In the genomic region with DNA sequence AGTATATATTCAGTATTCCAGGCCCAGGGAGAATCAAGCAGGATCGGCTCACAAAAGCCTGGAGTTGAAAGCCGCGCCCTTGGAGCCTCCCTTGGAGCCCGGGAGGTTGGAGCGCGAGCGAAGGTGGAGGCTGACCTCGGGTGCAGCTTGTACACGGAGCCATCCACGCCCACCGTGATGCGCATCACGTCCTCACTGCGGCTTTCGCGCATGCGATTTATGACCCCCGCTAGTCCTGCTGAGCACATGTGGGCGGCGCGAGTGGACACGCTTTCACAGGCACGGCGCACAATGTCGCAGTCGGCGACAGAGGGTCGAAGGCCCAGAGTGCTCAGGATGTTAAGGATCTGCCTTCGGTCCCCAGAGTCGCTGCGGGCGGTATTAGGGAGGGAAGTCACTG, we compare ENCODE assay signal across 9 mouse cellular contexts. TPM values are rescaled to one million over a fixed set of nuclear protein-coding genes. Genes with fewer than 3 reads are reported as not detected.
DNase-seq lines count a peak whose midpoint lies in the region; ATAC-seq and TF ChIP-seq lines count a peak whose summit lies in the region.
"Had no signal": no experiment of that assay in that cellular context is flagged by ENCODE, and none has a peak within 500 bp of the region (broad histone marks: within the 10 kb centered on the region; RNA-seq: fewer than 3 reads in every experiment).

No protein-coding gene starts in this region.

- peak overlapping the region; percentile 57 for H3K9ac ChIP-seq in kidney, embryonic 16.5 days (replicated peaks; ENCODE audit: low read length)
- H3K9ac ChIP-seq in forebrain, embryonic 13.5 days, result peak overlapping the region; percentile 63
- H3K9ac ChIP-seq in kidney, postnatal 0 days (ENCODE audit: low read depth, low read length), result peak overlapping the region; percentile 51

- WGBS in kidney, embryonic 16.5 days, result 1% methylated on average over 32 of the region's 32 CpGs
- under 1% methylated on average over 32 of the region's 32 CpGs for WGBS in forebrain, embryonic 13.5 days
- under 1% methylated on average over 32 of the region's 32 CpGs for WGBS in kidney, postnatal 0 days

- TF ChIP-seq CTCF in kidney, postnatal 0 days (IDR thresholded peaks at IDR 0.05; ENCODE audit: low read depth), result no peak

- H3K36me3 ChIP-seq in kidney, embryonic 16.5 days (ENCODE audit: insufficient read depth, low read length), result no peaks in the 10 kb centered on the region
- no peaks in the 10 kb centered on the region for H3K36me3 ChIP-seq in forebrain, embryonic 13.5 days (ENCODE audit: poor library complexity, severe bottlenecking)
- H3K36me3 ChIP-seq in kidney, postnatal 0 days (ENCODE audit: insufficient read depth, low read length), result no peaks in the 10 kb centered on the region
- no peaks in the 10 kb centered on the region for H3K36me3 ChIP-seq in splenic B cell, adult 2 months (ENCODE audit: control insufficient read depth, insufficient read depth, low read length, poor library complexity, severe bottlenecking)

- peaks cover 30% of the 10 kb centered on the region for H3K4me1 ChIP-seq in kidney, embryonic 16.5 days (ENCODE audit: insufficient read depth, low read length)
- H3K4me1 ChIP-seq in brown adipose tissue, adult 24 weeks (ENCODE audit: control insufficient read depth, insufficient read depth, insufficient read length, low read length), result peaks cover 5% of the 10 kb centered on the region; the same call in 1 of the 2 replicates
- peaks cover 24% of the 10 kb centered on the region for H3K4me1 ChIP-seq in forebrain, embryonic 13.5 days
- peaks cover 28% of the 10 kb centered on the region for H3K4me1 ChIP-seq in kidney, postnatal 0 days (replicated peaks; ENCODE audit: insufficient read depth, low read length)

- no peak overlapping the region for H3K27ac ChIP-seq in kidney, embryonic 16.5 days (ENCODE audit: low read length)
- H3K27ac ChIP-seq in brown adipose tissue, adult 24 weeks (replicated peaks; ENCODE audit: low read depth, low read length), result no peak overlapping the region
- peak overlapping the region; percentile 52 for H3K27ac ChIP-seq in forebrain, embryonic 13.5 days
- H3K27ac ChIP-seq in kidney, postnatal 0 days, result no peak overlapping the region

- DNase-seq in kidney, adult 9 months, result no peak
- DNase-seq in kidney, postnatal 0 days (ENCODE audit: low spot score), result peak; percentile 85
- peak; percentile 43 to 61 for DNase-seq in lung, postnatal 4 days
- DNase-seq in splenic B cell, adult 2 months (ENCODE audit: low read depth, low spot score), result peak; percentile 37
- no peak for DNase-seq in layer of hippocampus, postnatal 36 days

- peak overlapping the region; percentile 76 for H3K4me2 ChIP-seq in kidney, embryonic 16.5 days (replicated peaks; ENCODE audit: low read depth, low read length)
- H3K4me2 ChIP-seq in forebrain, embryonic 13.5 days, result peak overlapping the region; percentile 64
- H3K4me2 ChIP-seq in kidney, postnatal 0 days (ENCODE audit: low read length), result peak overlapping the region; percentile 60

- no peaks in the 10 kb centered on the region for H3K9me3 ChIP-seq in kidney, embryonic 16.5 days (ENCODE audit: low read length)
- no peaks in the 10 kb centered on the region for H3K9me3 ChIP-seq in forebrain, embryonic 13.5 days (replicated peaks)
- no peaks in the 10 kb centered on the region for H3K9me3 ChIP-seq in kidney, postnatal 0 days (replicated peaks; ENCODE audit: low read length)

- H3K4me3 ChIP-seq in kidney, embryonic 16.5 days (ENCODE audit: low read length), result peak overlapping the region; percentile 40
- peak overlapping the region; percentile 23; the same call in 1 of the 2 replicates for H3K4me3 ChIP-seq in brown adipose tissue, adult 24 weeks (ENCODE audit: insufficient read depth, low read depth, low read length)
- peak overlapping the region; percentile 39 for H3K4me3 ChIP-seq in forebrain, embryonic 13.5 days
- peak overlapping the region; percentile 29 for H3K4me3 ChIP-seq in kidney, postnatal 0 days (replicated peaks; ENCODE audit: low read depth, low read length)

- peaks cover 8% of the 10 kb centered on the region; the same call in 1 of the 2 replicates for H3K27me3 ChIP-seq in kidney, embryonic 16.5 days (ENCODE audit: insufficient read depth, low read length)
- H3K27me3 ChIP-seq in forebrain, embryonic 13.5 days, result peaks cover 28% of the 10 kb centered on the region
- no peaks in the 10 kb centered on the region for H3K27me3 ChIP-seq in kidney, postnatal 0 days (ENCODE audit: insufficient read depth, low read length)
- H3K27me3 ChIP-seq in splenic B cell, adult 2 months (ENCODE audit: control insufficient read depth, insufficient read depth, low read length, poor library complexity, severe bottlenecking), result no peaks in the 10 kb centered on the region; the same call in 1 of the 2 replicates

- peak; percentile 65 for ATAC-seq in kidney, embryonic 16.5 days (ENCODE audit: low FRiP score, low TSS enrichment)
- peak; percentile 80 for ATAC-seq in forebrain, embryonic 13.5 days
- peak; percentile 72 for ATAC-seq in kidney, postnatal 0 days (replicated peaks; ENCODE audit: low FRiP score, low read depth)

RNA-seq across cellular contexts. Expression of a gene that starts 3.4 kb away (rescaled TPM):
- 5.1 and 9.1 TPM in 2 replicates for polyA plus RNA-seq in kidney, embryonic 16.5 days (2015; fragmentation: Nextera tagmentation; extraction: Ambion mirVana)
- not detected in 2 replicates for polyA plus RNA-seq in brown adipose tissue, adult 24 weeks (2012; ENCODE audit: insufficient read depth, insufficient read length, missing spikeins)
- 1.5 TPM in 1 of 2 replicates, not detected in the other for polyA plus RNA-seq in forebrain, embryonic 13.5 days (2015; fragmentation: Nextera tagmentation; extraction: Ambion mirVana)
- polyA plus RNA-seq in kidney, postnatal 0 days (2015; fragmentation: Nextera tagmentation; extraction: Ambion mirVana), result 1.6 and 1.9 TPM in 2 replicates
- not detected for total RNA-seq in layer of hippocampus, postnatal 36 days (2021)
- total RNA-seq: neutrophil, adult 5-6 weeks had no signal

RNA-seq across cellular contexts. Expression of a gene that starts 23.9 kb away (rescaled TPM):
- polyA plus RNA-seq in kidney, embryonic 16.5 days (2015; fragmentation: Nextera tagmentation; extraction: Ambion mirVana), result 152 and 155 TPM in 2 replicates
- polyA plus RNA-seq in brown adipose tissue, adult 24 weeks (2012; ENCODE audit: insufficient read depth, insufficient read length, missing spikeins), result 33.6 and 43.7 TPM in 2 replicates
- polyA plus RNA-seq in forebrain, embryonic 13.5 days (2015; fragmentation: Nextera tagmentation; extraction: Ambion mirVana), result 100 and 102 TPM in 2 replicates
- 74.4 and 82.6 TPM in 2 replicates for polyA plus RNA-seq in kidney, postnatal 0 days (2015; fragmentation: Nextera tagmentation; extraction: Ambion mirVana)
- 10 to 100 TPM; 23.5 to 25.2 TPM for total RNA-seq in layer of hippocampus, postnatal 36 days (2021)

RNA-seq across cellular contexts. Expression of a gene that starts 40.2 kb away (rescaled TPM):
- polyA plus RNA-seq in kidney, embryonic 16.5 days (2015; fragmentation: Nextera tagmentation; extraction: Ambion mirVana), result 59.6 and 61.1 TPM in 2 replicates
- 9.8 and 10.7 TPM in 2 replicates for polyA plus RNA-seq in brown adipose tissue, adult 24 weeks (2012; ENCODE audit: insufficient read depth, insufficient read length, missing spikeins)
- 5.5 and 6.0 TPM in 2 replicates for polyA plus RNA-seq in forebrain, embryonic 13.5 days (2015; fragmentation: Nextera tagmentation; extraction: Ambion mirVana)
- 33.9 and 38.6 TPM in 2 replicates for polyA plus RNA-seq in kidney, postnatal 0 days (2015; fragmentation: Nextera tagmentation; extraction: Ambion mirVana)
- 1 to 10 TPM; 4.8 to 8.3 TPM for total RNA-seq in layer of hippocampus, postnatal 36 days (2021)
- total RNA-seq: neutrophil, adult 5-6 weeks had no signal

RNA-seq across cellular contexts. Expression of a gene that starts 47.9 kb away (rescaled TPM):
- polyA plus RNA-seq in kidney, embryonic 16.5 days (2015; fragmentation: Nextera tagmentation; extraction: Ambion mirVana), result 1.7 and 2.0 TPM in 2 replicates
- 1.5 TPM in 1 of 2 replicates, not detected in the other for polyA plus RNA-seq in brown adipose tissue, adult 24 weeks (2012; ENCODE audit: insufficient read depth, insufficient read length, missing spikeins)
- polyA plus RNA-seq in forebrain, embryonic 13.5 days (2015; fragmentation: Nextera tagmentation; extraction: Ambion mirVana), result 4.7 and 5.8 TPM in 2 replicates
- polyA plus RNA-seq in kidney, postnatal 0 days (2015; fragmentation: Nextera tagmentation; extraction: Ambion mirVana), result 0.64 and 1.0 TPM in 2 replicates
- 1 to 10 TPM; 2.4 to 3.7 TPM for total RNA-seq in layer of hippocampus, postnatal 36 days (2021)

RNA-seq across cellular contexts. Expression of a gene that starts 53.5 kb away (rescaled TPM):
- 56.1 and 61.8 TPM in 2 replicates for polyA plus RNA-seq in kidney, embryonic 16.5 days (2015; fragmentation: Nextera tagmentation; extraction: Ambion mirVana)
- polyA plus RNA-seq in brown adipose tissue, adult 24 weeks (2012; ENCODE audit: insufficient read depth, insufficient read length, missing spikeins), result 42.9 TPM in 2 replicates
- polyA plus RNA-seq in forebrain, embryonic 13.5 days (2015; fragmentation: Nextera tagmentation; extraction: Ambion mirVana), result 65.3 and 83.1 TPM in 2 replicates
- polyA plus RNA-seq in kidney, postnatal 0 days (2015; fragmentation: Nextera tagmentation; extraction: Ambion mirVana), result 41.8 and 46.5 TPM in 2 replicates
- 10 to 100 TPM; 68.2 to 73.2 TPM for total RNA-seq in layer of hippocampus, postnatal 36 days (2021)

Comparison
In these comparisons a context has a peak if more than half of its experiments do, and no peak if none do; other contexts are left out.
1. DNase-seq: peak in kidney, postnatal 0 days (single experiment), lung, postnatal 4 days (2 of 2) and splenic B cell, adult 2 months (single experiment); none in kidney, adult 9 months (single experiment) and layer of hippocampus, postnatal 36 days (0 of 2).
2. Peak in every context shown above with its lines, with median percentiles within 50 percentile points of each other: ATAC-seq, H3K4me2 ChIP-seq, H3K4me3 ChIP-seq and H3K9ac ChIP-seq.